Mouse (Mus musculus) embryo, embryonic 10 days (tissue): ENCODE measurements around the gene Coro2b.

Experiments used
- DNase-seq: peaks from one replicate; pipeline ENCODE4 v3.0.0-alpha.2; 2015; ENCODE audit warnings: low spot score

The Coro2b gene

GRCm38 (mm10) chr9:62385727-62386518 lies 150.9 kb downstream of the Coro2b start:
- no peak for DNase-seq

- no peak for DNase-seq
These were observed 151.8 kb downstream of the Coro2b start for GRCm38 (mm10) chr9:62385062-62385461.

GRCm38 (mm10) chr9:62382519-62383084 lies 154.2 kb downstream of the Coro2b start:
- no peak for DNase-seq

- DNase-seq: peak; percentile 34
These were observed 155.4 kb downstream of the Coro2b start for GRCm38 (mm10) chr9:62381402-62381913.

DNA sequence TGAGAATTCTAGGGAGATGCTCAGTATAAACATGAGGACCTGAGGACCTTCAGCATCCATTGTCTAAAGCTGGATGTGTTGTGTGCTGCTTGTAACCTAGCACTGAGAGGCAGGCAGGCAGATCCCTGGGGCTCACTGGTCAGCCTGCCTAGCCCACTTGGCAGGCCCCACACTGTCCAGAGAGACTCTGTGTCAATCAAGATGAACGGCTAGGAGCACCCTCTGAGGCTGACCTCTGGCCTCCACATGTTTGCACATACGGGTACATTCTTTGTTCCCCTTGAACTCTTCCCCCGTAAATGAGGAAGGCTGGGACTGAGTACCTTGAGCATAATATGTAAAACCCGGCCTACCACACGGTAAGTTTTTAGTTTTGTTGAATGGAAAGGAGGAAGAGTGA lies 156.5 kb downstream of the Coro2b start:
- DNase-seq: no peak

GRCm38 (mm10) chr9:62377897-62378296 lies 158.9 kb downstream of the Coro2b start:
- DNase-seq: no peak

- DNase-seq: no peak
These were observed 162.6 kb downstream of the Coro2b start for GRCm38 (mm10) chr9:62374276-62374675.

DNA sequence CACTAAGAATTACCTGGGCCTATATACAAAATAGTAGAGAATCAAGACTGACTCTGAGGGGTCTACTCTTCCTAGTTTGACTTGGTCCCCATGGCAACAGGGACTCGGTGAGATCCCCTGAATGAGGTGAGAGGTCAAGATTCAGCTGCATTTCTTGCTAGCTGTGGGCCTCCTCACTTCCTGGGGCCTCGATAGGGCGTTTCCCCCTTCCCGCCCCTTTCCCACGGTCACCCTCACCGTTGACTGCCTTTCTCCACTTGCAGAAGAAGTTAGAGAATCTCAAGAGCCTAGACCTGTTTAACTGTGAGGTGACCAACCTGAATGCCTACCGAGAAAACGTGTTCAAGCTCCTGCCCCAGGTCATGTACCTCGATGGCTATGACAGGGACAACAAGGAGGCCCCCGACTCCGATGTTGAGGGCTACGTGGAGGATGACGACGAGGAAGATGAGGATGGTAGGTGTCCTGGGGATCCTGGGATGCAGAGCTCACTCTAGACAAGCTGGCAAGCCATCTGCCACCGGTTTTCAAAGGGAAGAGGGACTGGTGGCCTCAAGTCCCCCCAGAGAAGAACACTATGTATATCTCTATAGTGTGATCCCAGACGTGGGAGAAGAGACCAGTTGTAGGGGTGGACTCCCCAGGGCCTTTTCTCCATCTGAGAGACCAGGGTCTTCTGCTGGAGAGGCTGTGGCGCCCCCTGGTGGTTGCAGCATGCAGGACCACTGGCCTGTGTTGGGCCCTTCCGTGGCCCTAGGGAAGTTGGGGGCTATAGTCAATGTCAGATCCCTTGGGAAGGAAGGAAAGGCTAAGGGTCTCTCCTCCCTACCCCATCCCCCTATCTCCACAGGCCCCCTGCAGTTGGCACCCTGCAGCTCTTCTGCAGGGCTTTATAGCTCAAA lies 163.4 kb downstream of the Coro2b start:
- peak; percentile 49 for DNase-seq

- DNase-seq: no peak
These were observed 164.2 kb downstream of the Coro2b start for GRCm38 (mm10) chr9:62372556-62373221.

DNA sequence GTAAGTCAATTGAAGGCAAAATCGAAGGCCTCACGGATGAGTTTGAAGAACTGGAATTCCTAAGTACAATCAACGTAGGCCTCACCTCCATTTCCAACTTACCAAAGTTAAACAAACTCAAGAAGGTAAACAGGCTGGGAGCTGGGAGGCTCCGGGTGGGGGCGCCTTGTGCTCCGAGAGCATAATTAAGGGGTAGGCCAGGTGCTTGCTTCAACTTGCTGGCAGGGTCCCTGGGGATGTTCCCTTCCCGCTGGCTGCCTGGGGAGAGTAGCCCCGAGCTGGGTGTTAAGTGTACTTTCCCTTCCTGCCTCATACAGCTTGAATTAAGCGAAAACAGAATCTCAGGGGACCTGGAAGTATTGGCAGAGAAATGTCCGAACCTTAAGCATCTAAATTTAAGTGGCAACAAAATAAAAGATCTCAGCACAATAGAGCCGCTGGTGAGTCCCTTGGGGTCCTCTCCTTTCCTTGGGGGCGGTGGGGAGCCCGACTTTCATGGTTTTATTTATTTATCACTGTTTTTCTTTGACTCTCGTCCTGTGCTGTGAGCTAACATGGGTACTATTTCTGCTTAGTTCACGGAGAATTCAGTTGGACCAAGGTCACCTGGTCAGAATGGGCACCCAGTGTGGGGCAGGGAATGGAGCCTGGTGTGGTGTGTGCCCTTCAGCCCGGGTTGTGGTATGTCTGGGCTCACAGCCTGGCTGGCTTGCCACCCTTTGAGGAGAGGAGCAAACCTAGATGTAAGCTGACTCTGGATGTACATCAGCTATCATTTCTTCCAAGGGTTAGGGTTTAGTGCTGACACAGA lies 164.9 kb downstream of the Coro2b start:
- DNase-seq: no peak

GRCm38 (mm10) chr9:62370648-62371280 lies 166.1 kb downstream of the Coro2b start:
- no peak for DNase-seq

DNA sequence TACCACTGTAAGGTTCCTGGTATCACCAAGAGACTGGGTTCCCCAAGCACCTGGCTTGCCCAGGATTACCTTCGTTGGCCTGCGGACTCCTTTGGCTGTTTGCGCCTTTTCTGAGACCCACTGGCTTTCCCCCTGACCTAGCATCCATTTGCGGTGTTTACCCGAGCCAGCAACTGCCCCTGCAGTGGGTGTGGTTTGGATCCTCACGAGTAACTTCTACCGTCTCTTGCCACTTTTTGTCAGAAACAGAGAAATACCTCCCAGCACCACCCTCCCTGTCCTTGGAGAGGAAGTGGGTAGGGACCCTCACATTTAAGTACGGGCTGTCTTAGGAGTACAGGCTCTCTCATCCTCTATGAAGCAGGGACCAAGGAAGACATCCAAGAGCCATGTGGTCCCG lies 166.7 kb downstream of the Coro2b start:
- no peak for DNase-seq
